Mouse (Mus musculus) liver, embryonic 12.5 days (tissue): ENCODE data around the gene Pdzd2. TPM values are rescaled to one million over a fixed set of nuclear protein-coding genes. Genes with fewer than 3 reads are reported as not detected.

Experiments used
- ATAC-seq: fragments of 200-750 bp; cut with Nextera tagmentation; 2 replicates; pipeline ENCODE4 v1.8.0; 2017; ENCODE audit warnings: moderate number of reproducible peaks, mild to moderate bottlenecking, moderate library complexity
- H3K27ac ChIP-seq: fragments of 300-500 bp; sonication (generic); 2 replicates; pipeline ENCODE4 v1.5.1; 2016; ENCODE audit warnings: mild to moderate bottlenecking
- H3K27me3 ChIP-seq: fragments of 300-500 bp; sonication (generic); replicated peaks from 2 replicates; pipeline ENCODE4 v1.6.1; 2016; ENCODE audit warnings: mild to moderate bottlenecking, moderate library complexity
- H3K36me3 ChIP-seq: fragments of 300-500 bp; sonication (generic); 2 replicates; pipeline ENCODE4 v1.6.1; 2016; ENCODE audit warnings: mild to moderate bottlenecking, moderate library complexity
- H3K4me1 ChIP-seq: fragments of 300-500 bp; sonication (generic); 2 replicates; pipeline ENCODE4 v1.6.1; 2016
- H3K4me2 ChIP-seq: fragments of 300-500 bp; sonication (generic); 2 replicates; pipeline ENCODE4 v1.6.1; 2016; ENCODE audit warnings: mild to moderate bottlenecking, moderate library complexity
- H3K4me3 ChIP-seq: fragments of 300-500 bp; sonication (generic); 2 replicates; pipeline ENCODE4 v1.5.1; 2016; ENCODE audit warnings: mild to moderate bottlenecking, moderate library complexity
- H3K9ac ChIP-seq: fragments of 300-500 bp; sonication (generic); 2 replicates; pipeline ENCODE4 v1.6.1; 2016; ENCODE audit warnings: mild to moderate bottlenecking, moderate library complexity
- H3K9me3 ChIP-seq: fragments of 300-500 bp; sonication (generic); replicated peaks from 2 replicates; pipeline ENCODE4 v1.6.1; 2016; ENCODE audit warnings: mild to moderate bottlenecking, moderate library complexity
- WGBS: fragments of 180-500 bp; shearing (Covaris S2); methylation state at CpG from one replicate; pipeline ENCODE4 v1.1.7; 2016; ENCODE audit not compliant: insufficient replicate concordance; 5-methylcytosine and 5-hydroxymethylcytosine counted together
- polyA plus RNA-seq: library from polyadenylated mRNA; unstranded; fragments of >200 nt; fragmentation: Nextera tagmentation; extraction: Ambion mirVana; gene quantifications from 2 replicates; pipeline ENCODE4 v1.2.1, GENCODE M21; 2016

Gene Pdzd2
- polyA plus RNA-seq, 1 experiment from 2014 or later: 4.8 TPM

- WGBS: 62% methylated on average over 4 of the region's 4 CpGs
- H3K27ac ChIP-seq: no peak overlapping the region
- H3K4me3 ChIP-seq: no peak overlapping the region
- H3K9me3 ChIP-seq: no peaks in the 10 kb centered on the region
- no peaks in the 10 kb centered on the region for H3K36me3 ChIP-seq
- peaks cover 11% of the 10 kb centered on the region for H3K4me1 ChIP-seq
- H3K9ac ChIP-seq: no peak overlapping the region
- H3K4me2 ChIP-seq: no peak overlapping the region
- ATAC-seq: no peak
- no peaks in the 10 kb centered on the region for H3K27me3 ChIP-seq
Observed at GRCm38 (mm10) chr15:12507523-12507922, 232.2 kb downstream of the Pdzd2 start.

- H3K36me3 ChIP-seq: no peaks in the 10 kb centered on the region
- ATAC-seq: no peak
- H3K27ac ChIP-seq: no peak overlapping the region
- H3K9ac ChIP-seq: no peak overlapping the region
- WGBS: 76% methylated on average over 10 of the region's 10 CpGs
- H3K27me3 ChIP-seq: no peaks in the 10 kb centered on the region
- H3K9me3 ChIP-seq: no peaks in the 10 kb centered on the region
- H3K4me3 ChIP-seq: no peak overlapping the region
- no peak overlapping the region for H3K4me2 ChIP-seq
- peaks cover 11% of the 10 kb centered on the region for H3K4me1 ChIP-seq
Observed at GRCm38 (mm10) chr15:12506514-12506913, 233.2 kb downstream of the Pdzd2 start.

- WGBS: 64% methylated on average over 4 of the region's 4 CpGs
- no peaks in the 10 kb centered on the region for H3K27me3 ChIP-seq
Observed at GRCm38 (mm10) chr15:12506085-12506484, 233.6 kb downstream of the Pdzd2 start.

GRCm38 (mm10) chr15:12505556-12505955, 234.2 kb downstream of the Pdzd2 start:
- no peak overlapping the region for H3K27ac ChIP-seq
- no peaks in the 10 kb centered on the region for H3K9me3 ChIP-seq
- H3K9ac ChIP-seq: no peak overlapping the region
- WGBS: 77% methylated on average over 11 of the region's 11 CpGs
- no peak for ATAC-seq
- H3K4me1 ChIP-seq: peaks cover 12% of the 10 kb centered on the region
- H3K36me3 ChIP-seq: no peaks in the 10 kb centered on the region
- H3K27me3 ChIP-seq: no peaks in the 10 kb centered on the region
- H3K4me2 ChIP-seq: no peak overlapping the region
- H3K4me3 ChIP-seq: no peak overlapping the region

More at GRCm38 (mm10) chr15:12506085-12506484, 233.6 kb downstream of the Pdzd2 start:
- Histone ChIP-seq H3K9ac (no peak overlapping the region), H3K4me1 (peaks cover 11% of the 10 kb centered on the region), H3K36me3 (no peaks in the 10 kb centered on the region), H3K27ac (no peak overlapping the region), H3K4me3 (no peak overlapping the region), H3K4me2 (no peak overlapping the region), H3K9me3 (no peaks in the 10 kb centered on the region)
- ATAC-seq: no peak

- no peaks in the 10 kb centered on the region for H3K36me3 ChIP-seq
- 38% methylated on average over 9 of the region's 9 CpGs for WGBS
- H3K27me3 ChIP-seq: no peaks in the 10 kb centered on the region
- H3K9ac ChIP-seq: no peak overlapping the region
- no peak overlapping the region for H3K27ac ChIP-seq
- H3K9me3 ChIP-seq: no peaks in the 10 kb centered on the region
- ATAC-seq: 0 out of 2 replicates have a peak, but pooled peaks have one; percentile 24
- H3K4me2 ChIP-seq: no peak overlapping the region
- H3K4me3 ChIP-seq: no peak overlapping the region
- peaks cover 13% of the 10 kb centered on the region for H3K4me1 ChIP-seq
Observed at GRCm38 (mm10) chr15:12503907-12504306, 235.8 kb downstream of the Pdzd2 start.

GRCm38 (mm10) chr15:12501924-12502548, 237.7 kb downstream of the Pdzd2 start:
- H3K4me2 ChIP-seq: no peak overlapping the region
- ATAC-seq: no peak
- H3K9ac ChIP-seq: no peak overlapping the region
- H3K4me3 ChIP-seq: no peak overlapping the region
- H3K27ac ChIP-seq: no peak overlapping the region
- no peaks in the 10 kb centered on the region for H3K27me3 ChIP-seq
- H3K36me3 ChIP-seq: no peaks in the 10 kb centered on the region
- no peaks in the 10 kb centered on the region for H3K9me3 ChIP-seq
- WGBS: 66% methylated on average over 13 of the region's 13 CpGs
- H3K4me1 ChIP-seq: peaks cover 11% of the 10 kb centered on the region

- 36% methylated on average over 4 of the region's 4 CpGs for WGBS
- Histone ChIP-seq H3K36me3 (no peaks in the 10 kb centered on the region), H3K9me3 (no peaks in the 10 kb centered on the region), H3K9ac (no peak overlapping the region), H3K4me2 (no peak overlapping the region), H3K4me3 (no peak overlapping the region), H3K27ac (no peak overlapping the region), H3K4me1 (peaks cover 11% of the 10 kb centered on the region), H3K27me3 (no peaks in the 10 kb centered on the region)
- ATAC-seq: no peak
Observed at GRCm38 (mm10) chr15:12500674-12501073, 239.1 kb downstream of the Pdzd2 start.

GRCm38 (mm10) chr15:12494084-12494483, 245.6 kb downstream of the Pdzd2 start:
- no peak overlapping the region for H3K27ac ChIP-seq
- ATAC-seq: no peak
- no peaks in the 10 kb centered on the region for H3K27me3 ChIP-seq
- H3K36me3 ChIP-seq: no peaks in the 10 kb centered on the region
- no peak overlapping the region for H3K4me2 ChIP-seq
- H3K9me3 ChIP-seq: no peaks in the 10 kb centered on the region
- H3K9ac ChIP-seq: no peak overlapping the region
- no peak overlapping the region for H3K4me3 ChIP-seq
- H3K4me1 ChIP-seq: no peaks in the 10 kb centered on the region

GRCm38 (mm10) chr15:12493258-12493657, 246.5 kb downstream of the Pdzd2 start:
- H3K27me3 ChIP-seq: no peaks in the 10 kb centered on the region
- no peak overlapping the region for H3K27ac ChIP-seq
- no peak overlapping the region for H3K9ac ChIP-seq
- ATAC-seq: no peak
- H3K4me3 ChIP-seq: no peak overlapping the region
- H3K4me2 ChIP-seq: no peak overlapping the region
- no peaks in the 10 kb centered on the region for H3K4me1 ChIP-seq
- no peaks in the 10 kb centered on the region for H3K36me3 ChIP-seq
- no peaks in the 10 kb centered on the region for H3K9me3 ChIP-seq
- WGBS: 62% methylated on average over 7 of the region's 7 CpGs

GRCm38 (mm10) chr15:12490969-12491368, 248.8 kb downstream of the Pdzd2 start:
- Histone ChIP-seq H3K4me2 (no peak overlapping the region), H3K4me1 (no peaks in the 10 kb centered on the region), H3K27me3 (no peaks in the 10 kb centered on the region), H3K27ac (no peak overlapping the region), H3K36me3 (no peaks in the 10 kb centered on the region), H3K4me3 (no peak overlapping the region), H3K9me3 (no peaks in the 10 kb centered on the region), H3K9ac (no peak overlapping the region)
- 65% methylated on average over 3 of the region's 3 CpGs for WGBS
- no peak for ATAC-seq

- peak; percentile 24; the same call in 1 of the 2 replicates for ATAC-seq
- H3K4me3 ChIP-seq: no peak overlapping the region
- H3K4me2 ChIP-seq: no peak overlapping the region
Observed at GRCm38 (mm10) chr15:12490527-12490926, 249.2 kb downstream of the Pdzd2 start.

GRCm38 (mm10) chr15:12488316-12488715, 251.4 kb downstream of the Pdzd2 start:
- Histone ChIP-seq H3K4me2 (no peak overlapping the region), H3K9me3 (no peaks in the 10 kb centered on the region), H3K27me3 (no peaks in the 10 kb centered on the region), H3K9ac (no peak overlapping the region), H3K4me1 (no peaks in the 10 kb centered on the region), H3K27ac (no peak overlapping the region), H3K36me3 (no peaks in the 10 kb centered on the region), H3K4me3 (no peak overlapping the region)
- WGBS: 89% methylated on average over 2 of the region's 2 CpGs
- no peak for ATAC-seq

More at GRCm38 (mm10) chr15:12490527-12490926, 249.2 kb downstream of the Pdzd2 start:
- 41% methylated on average over 7 of the region's 7 CpGs for WGBS
- no peak overlapping the region for H3K9ac ChIP-seq
- no peaks in the 10 kb centered on the region for H3K27me3 ChIP-seq
- no peaks in the 10 kb centered on the region for H3K4me1 ChIP-seq
- no peaks in the 10 kb centered on the region for H3K36me3 ChIP-seq
- no peak overlapping the region for H3K27ac ChIP-seq
- no peaks in the 10 kb centered on the region for H3K9me3 ChIP-seq

GRCm38 (mm10) chr15:12481261-12481660, 258.5 kb downstream of the Pdzd2 start:
- Histone ChIP-seq H3K9me3 (no peaks in the 10 kb centered on the region), H3K4me1 (peaks cover 6% of the 10 kb centered on the region; the same call in 1 of the 2 replicates), H3K27ac (no peak overlapping the region), H3K27me3 (no peaks in the 10 kb centered on the region), H3K4me2 (no peak overlapping the region), H3K36me3 (no peaks in the 10 kb centered on the region), H3K9ac (no peak overlapping the region), H3K4me3 (no peak overlapping the region)
- no peak for ATAC-seq
- 58% methylated on average over 5 of the region's 5 CpGs for WGBS
